Mouse (Mus musculus) hindbrain, embryonic 11.5 days (tissue): Measurements from ENCODE around the gene Ppm1f. TPM values are rescaled to one million over a fixed set of nuclear protein-coding genes. Genes with fewer than 3 reads are reported as not detected.

ENCODE experiments used
- ATAC-seq: fragments of 200-750 bp; cut with Nextera tagmentation; 2 replicates; pipeline ENCODE4 v1.8.0; 2017; ENCODE audit warnings: mild to moderate bottlenecking, moderate TSS enrichment, moderate library complexity; ENCODE audit not compliant: low FRiP score
- DNase-seq: peaks from one replicate; pipeline ENCODE4 v3.0.0-alpha.2; 2015; ENCODE audit warnings: low spot score
- H3K27ac ChIP-seq: fragments of 300-500 bp; sonication (generic); 2 replicates; pipeline ENCODE4 v1.5.1; 2014; ENCODE audit warnings: mild to moderate bottlenecking, low read depth, low read length
- H3K27me3 ChIP-seq: fragments of 300-500 bp; sonication (generic); 2 replicates; pipeline ENCODE4 v1.6.1; 2014; ENCODE audit warnings: mild to moderate bottlenecking, low read length, moderate library complexity, mixed read lengths; ENCODE audit not compliant: control insufficient read depth, insufficient read depth
- H3K36me3 ChIP-seq: fragments of 300-500 bp; sonication (generic); 2 replicates; pipeline ENCODE4 v1.6.1; 2014; ENCODE audit warnings: mild to moderate bottlenecking, low read length, moderate library complexity, mixed read lengths; ENCODE audit not compliant: control insufficient read depth, insufficient read depth
- H3K4me1 ChIP-seq: fragments of 300-500 bp; sonication (generic); replicated peaks from 2 replicates; pipeline ENCODE4 v1.6.1; 2014; ENCODE audit warnings: low read length, mixed read lengths; ENCODE audit not compliant: control insufficient read depth, insufficient read depth
- H3K4me2 ChIP-seq: fragments of 300-500 bp; sonication (generic); replicated peaks from 2 replicates; pipeline ENCODE4 v1.6.1; 2014; ENCODE audit warnings: mild to moderate bottlenecking, low read depth, low read length
- H3K4me3 ChIP-seq: fragments of 300-500 bp; sonication (generic); 2 replicates; pipeline ENCODE4 v1.5.1; 2014; ENCODE audit warnings: low read depth, low read length
- H3K9ac ChIP-seq: fragments of 300-500 bp; sonication (generic); 2 replicates; pipeline ENCODE4 v1.6.1; 2014; ENCODE audit warnings: low read depth, low read length
- H3K9me3 ChIP-seq: fragments of 300-500 bp; sonication (generic); 2 replicates; pipeline ENCODE4 v1.6.1; 2016; ENCODE audit warnings: low read length; ENCODE audit not compliant: control insufficient read depth
- WGBS: fragments of 180-500 bp; shearing (Covaris S2); extraction: QIAGEN DNeasy Blood & Tissue Kit; methylation state at CpG from one replicate; pipeline ENCODE4 v1.1.7; 2014; 5-methylcytosine and 5-hydroxymethylcytosine counted together
- polyA plus RNA-seq: library from polyadenylated mRNA; unstranded; fragments of >200 nt; fragmentation: Nextera tagmentation; extraction: Ambion mirVana; gene quantifications from 2 replicates; pipeline ENCODE4 v1.2.1, GENCODE M21; 2014

Gene Ppm1f
- polyA plus RNA-seq, 1 experiment from 2014 or later, result 10.9 TPM

DNA sequence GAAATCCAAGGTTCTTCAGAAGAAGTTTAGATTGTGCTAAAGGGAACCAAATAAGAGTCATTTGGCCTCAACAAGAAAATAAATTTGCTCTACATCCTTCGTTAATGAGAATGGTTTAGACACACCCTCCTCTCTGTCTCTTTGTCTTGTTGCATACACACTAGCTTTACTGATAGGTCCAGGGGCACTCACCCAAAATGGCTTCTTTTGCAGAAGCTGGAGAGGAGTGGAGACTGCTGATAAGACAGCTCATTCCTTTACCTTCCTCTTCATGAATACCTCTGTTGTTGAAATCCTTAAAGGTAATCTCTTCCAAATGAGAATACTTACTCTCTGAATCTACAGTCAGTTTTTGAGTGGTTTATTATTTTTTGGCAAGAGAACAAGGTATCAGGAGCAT, 68.9 kb downstream of the Ppm1f start:
- H3K36me3 ChIP-seq, result no peaks in the 10 kb centered on the region
- no peak overlapping the region for H3K27ac ChIP-seq
- no peak for ATAC-seq
- no peak for DNase-seq
- H3K4me2 ChIP-seq, result no peak overlapping the region
- H3K4me1 ChIP-seq, result no peaks in the 10 kb centered on the region
- H3K9ac ChIP-seq, result no peak overlapping the region
- no peaks in the 10 kb centered on the region for H3K9me3 ChIP-seq
- H3K27me3 ChIP-seq, result no peaks in the 10 kb centered on the region
- WGBS, result 83% methylated on average over 1 of the region's 1 CpGs
- H3K4me3 ChIP-seq, result no peak overlapping the region

- no peak overlapping the region for H3K4me2 ChIP-seq
- no peaks in the 10 kb centered on the region for H3K4me1 ChIP-seq
- H3K4me3 ChIP-seq, result no peak overlapping the region
- ATAC-seq (no peak), DNase-seq (no peak)
- no peaks in the 10 kb centered on the region for H3K27me3 ChIP-seq
- H3K36me3 ChIP-seq, result no peaks in the 10 kb centered on the region
- no peak overlapping the region for H3K9ac ChIP-seq
- H3K9me3 ChIP-seq, result no peaks in the 10 kb centered on the region
- no peak overlapping the region for H3K27ac ChIP-seq
Measured at GRCm38 (mm10) chr16:16966290-16966689, 70.0 kb downstream of the Ppm1f start.

Other genes starting within 250 kb of the Ppm1f start
- gene Olfr19, start 220.1 kb upstream of the Ppm1f start, polyA plus RNA-seq, result not detected in 2 replicates
- gene Spag6l, start 67.0 kb upstream of the Ppm1f start, polyA plus RNA-seq, result 7.0 and 7.2 TPM in 2 replicates
- gene Igll1, start 32.5 kb upstream of the Ppm1f start, polyA plus RNA-seq, result not detected in 2 replicates
- 56.9 and 57.9 TPM in 2 replicates for gene Top3b, start 25.7 kb upstream of the Ppm1f start, polyA plus RNA-seq
- 1.1 and 2.2 TPM in 2 replicates for gene Vpreb1, start 25.6 kb upstream of the Ppm1f start, polyA plus RNA-seq
- 199 and 208 TPM in 2 replicates for gene Mapk1, start 86.9 kb downstream of the Ppm1f start, polyA plus RNA-seq
- gene Ypel1, start 173.2 kb downstream of the Ppm1f start, polyA plus RNA-seq, result 91.6 and 108 TPM in 2 replicates
- gene Ppil2, start 214.8 kb downstream of the Ppm1f start, polyA plus RNA-seq, result 149 and 154 TPM in 2 replicates
- 98.3 and 107 TPM in 2 replicates for gene 2610318N02Rik, start 228.7 kb downstream of the Ppm1f start, polyA plus RNA-seq
- 67.1 and 70.9 TPM in 2 replicates for gene Sdf2l1, start 235.9 kb downstream of the Ppm1f start, polyA plus RNA-seq
- 11.4 and 11.9 TPM in 2 replicates for gene Ydjc, start 248.2 kb downstream of the Ppm1f start, polyA plus RNA-seq